Mouse (Mus musculus) embryonic fibroblast, embryonic 13.5 days (primary cell): ENCODE data around the gene Spryd4. TPM values are rescaled to one million over a fixed set of nuclear protein-coding genes. Genes with fewer than 3 reads are reported as not detected.
A peak's percentile ranks its signal among the peaks of the same experiment; 100 is the strongest.
"Not testable (repeated sequence)": the region's sequence is repeated elsewhere in the genome, so short reads cannot be mapped to it uniquely, and the experiment has no call there.

Experiments used
- H3K27ac ChIP-seq: 2 replicates; pipeline ENCODE4 v1.5.1; 2012; ENCODE audit warnings: low read length, control low read depth, inconsistent platforms; ENCODE audit not compliant: insufficient read depth
- H3K4me1 ChIP-seq: 2 replicates; pipeline ENCODE4 v1.6.1; 2011; ENCODE audit warnings: low read length; ENCODE audit not compliant: control insufficient read depth, insufficient read depth
- H3K4me3 ChIP-seq: 2 replicates; pipeline ENCODE4 v1.5.1; 2011; ENCODE audit warnings: mild to moderate bottlenecking, control low read depth, low read length; ENCODE audit not compliant: insufficient read depth
- CTCF ChIP-seq: IDR thresholded peaks from 2 replicates; pipeline ENCODE4 v1.5.1; 2011; ENCODE audit warnings: mild to moderate bottlenecking, control low read depth, low read length, moderate library complexity, borderline replicate concordance; ENCODE audit not compliant: insufficient read depth
- POLR2A ChIP-seq: IDR thresholded peaks from 2 replicates; pipeline ENCODE4 v1.6.1; 2011; ENCODE audit warnings: low read depth, mild to moderate bottlenecking, control low read depth, low read length, moderate library complexity
- polyA plus RNA-seq: library from polyadenylated mRNA; stranded (reverse); fragments of >200 nt; gene quantifications from 2 replicates; pipeline ENCODE4 v1.2.4, GENCODE M21; 2011; ENCODE audit warnings: low read depth; ENCODE audit not compliant: missing spikeins, insufficient read length

Spryd4 gene
- polyA plus RNA-seq, 1 experiment, result 14.5 TPM

DNA sequence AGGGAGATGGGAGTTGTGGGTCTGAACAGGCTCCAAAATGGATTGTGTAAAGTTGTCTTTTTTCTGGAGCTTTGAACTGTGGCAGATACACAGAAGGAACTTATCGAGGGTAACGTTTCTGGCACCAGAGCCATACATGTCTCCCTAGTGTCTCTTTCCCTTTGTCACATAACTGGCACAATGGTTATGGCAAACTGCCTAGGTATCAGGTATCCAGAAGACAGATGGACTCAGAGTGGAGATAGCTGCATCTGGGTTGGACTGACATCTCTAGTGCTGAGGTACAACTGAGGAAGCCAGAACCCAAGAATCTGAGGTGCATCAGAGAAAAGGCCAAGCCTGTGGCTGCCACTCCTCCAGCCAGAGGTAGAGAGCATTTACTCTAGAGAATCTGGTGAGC lies 1.5 kb downstream of the Spryd4 start:
- TF ChIP-seq POLR2A (no peak), CTCF (no peak)
- Histone ChIP-seq H3K4me3 (no peak overlapping the region), H3K4me1 (0 out of 2 replicates have a peak, but pooled peaks cover 4% of the 10 kb centered on the region), H3K27ac (no peak overlapping the region)

GRCm38 (mm10) chr10:128209311-128210009 lies 2.1 kb downstream of the Spryd4 start:
- Histone ChIP-seq H3K27ac (no peak overlapping the region), H3K4me1 (0 out of 2 replicates have a peak, but pooled peaks cover 4% of the 10 kb centered on the region), H3K4me3 (no peak overlapping the region)
- no peak for TF ChIP-seq POLR2A
- TF ChIP-seq CTCF, result no peak

DNA sequence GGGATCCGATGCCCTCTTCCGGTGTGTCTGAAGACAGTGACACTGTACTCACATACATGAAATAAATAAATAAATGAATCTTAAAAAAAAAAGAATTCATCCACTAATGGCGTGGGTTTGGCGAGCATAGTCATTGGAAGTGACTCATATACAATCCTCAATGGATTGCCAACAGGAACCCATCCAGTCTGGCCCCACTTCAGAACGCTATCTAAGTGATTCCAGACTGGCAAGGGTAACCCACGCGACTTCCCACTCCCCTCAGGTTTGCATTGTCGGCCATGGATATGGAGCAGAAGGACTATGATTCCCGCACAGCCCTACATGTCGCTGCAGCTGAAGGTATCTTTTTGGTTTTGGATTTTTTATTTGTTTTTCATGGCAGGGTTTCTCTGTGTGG lies 3.3 kb downstream of the Spryd4 start:
- no peak overlapping the region for H3K27ac ChIP-seq
- TF ChIP-seq POLR2A (no peak), CTCF (no peak)
- 0 out of 2 replicates have a peak, but pooled peaks cover 4% of the 10 kb centered on the region for H3K4me1 ChIP-seq
- no peak overlapping the region for H3K4me3 ChIP-seq

DNA sequence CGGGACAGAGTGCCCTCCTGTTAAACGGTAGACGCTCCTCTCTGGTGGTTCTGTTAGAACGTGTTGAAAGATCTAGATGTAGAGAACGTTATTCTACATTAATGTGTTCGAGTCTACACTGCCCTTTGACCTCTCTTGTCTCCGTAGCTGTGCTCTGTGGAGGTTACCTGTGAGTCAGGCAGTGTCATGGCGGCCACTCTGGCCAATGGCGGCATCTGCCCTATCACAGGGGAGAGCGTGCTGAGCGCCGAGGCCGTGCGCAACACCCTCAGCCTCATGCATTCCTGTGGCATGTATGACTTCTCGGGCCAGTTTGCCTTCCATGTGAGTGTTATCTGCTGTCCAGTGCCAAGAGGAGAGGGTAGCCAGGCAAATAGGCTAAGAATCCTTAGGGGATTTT lies 6.7 kb downstream of the Spryd4 start:
- Histone ChIP-seq H3K27ac (no peak overlapping the region), H3K4me1 (0 out of 2 replicates have a peak, but pooled peaks cover 4% of the 10 kb centered on the region), H3K4me3 (no peak overlapping the region)
- TF ChIP-seq POLR2A, result no peak

DNA sequence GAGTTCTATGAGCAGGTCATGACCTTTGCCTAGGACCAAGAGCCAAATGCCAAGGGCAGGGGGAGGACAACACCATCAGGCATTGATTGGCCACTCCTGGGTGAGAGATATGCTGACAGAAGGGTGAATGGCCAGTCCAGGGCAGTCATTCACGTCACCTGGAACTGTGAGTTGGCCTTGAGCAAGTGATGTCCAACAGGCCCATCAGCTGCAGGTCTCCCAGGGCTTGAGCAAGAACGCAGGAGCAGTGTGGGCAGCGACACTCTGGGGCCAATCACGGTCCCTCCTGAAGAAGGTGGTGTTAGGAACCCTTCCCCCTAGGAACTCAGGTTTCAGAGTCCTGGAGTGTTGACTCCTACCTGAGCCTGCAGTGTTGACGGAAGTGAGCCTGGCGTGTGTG lies 9.8 kb downstream of the Spryd4 start:
- H3K4me3 ChIP-seq, result no peak overlapping the region
- no peaks in the 10 kb centered on the region for H3K4me1 ChIP-seq
- no peak overlapping the region for H3K27ac ChIP-seq
- TF ChIP-seq POLR2A (no peak), CTCF (no peak)

DNA sequence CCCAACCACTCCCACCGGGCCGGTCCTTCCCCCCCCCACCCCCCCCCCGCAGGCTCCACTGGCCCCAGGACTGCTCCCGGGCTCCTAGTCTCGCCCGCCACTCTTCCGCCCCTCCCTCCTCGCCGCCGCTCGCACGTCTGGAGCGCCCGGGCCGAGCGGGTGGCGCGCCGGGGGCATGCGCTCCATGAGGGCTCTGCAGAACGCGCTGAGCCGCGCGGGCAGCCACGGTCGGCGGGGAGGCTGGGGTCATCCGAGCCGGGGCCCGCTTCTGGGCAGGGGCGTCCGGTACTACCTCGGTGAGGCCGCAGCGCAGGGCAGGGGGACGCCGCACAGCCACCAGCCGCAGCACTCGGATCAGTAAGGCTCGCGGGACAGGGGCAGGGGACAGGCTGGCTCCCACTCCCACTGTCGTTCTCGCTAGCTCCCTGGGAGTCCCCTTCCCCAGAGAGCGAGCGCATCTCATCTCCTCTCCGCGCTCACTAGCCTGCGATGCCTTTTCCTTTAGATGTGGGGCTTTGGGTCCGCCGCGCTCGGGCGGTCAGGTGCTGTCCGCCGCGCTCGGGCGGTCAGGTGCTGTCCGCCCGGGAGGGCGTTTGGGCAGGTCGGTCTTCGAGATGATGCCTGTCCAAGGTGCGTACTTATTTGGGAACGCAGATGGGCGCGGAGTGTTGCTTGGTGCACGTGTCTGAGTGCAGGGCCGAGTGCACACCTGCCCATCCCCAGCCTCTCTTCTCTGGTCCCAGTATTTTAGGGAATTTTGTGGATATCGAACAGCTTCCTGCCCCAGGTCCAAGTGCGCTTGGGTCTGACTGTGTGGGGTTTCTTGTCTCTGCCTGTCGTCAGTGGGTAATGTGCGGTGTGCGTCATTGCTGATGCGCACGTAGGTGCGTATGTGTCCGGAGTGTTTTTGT lies 16.8 kb downstream of the Spryd4 start:
- peak overlapping the region; percentile 62 for H3K4me3 ChIP-seq
- TF ChIP-seq POLR2A, result no peak
- TF ChIP-seq CTCF, result no peak
- no peaks in the 10 kb centered on the region for H3K4me1 ChIP-seq
- no peak overlapping the region for H3K27ac ChIP-seq

GRCm38 (mm10) chr10:128194024-128194550 lies 17.5 kb downstream of the Spryd4 start, which contains the start of gene Gls2:
TSS of gene Gls2 (plus strand) at chr10:128194457.
- Histone ChIP-seq H3K4me1 (no peaks in the 10 kb centered on the region), H3K27ac (no peak within 1 kb of the TSS), H3K4me3 (peak within 1 kb of the TSS; percentile 62)
- no peak for TF ChIP-seq CTCF
- peak; percentile 57 for TF ChIP-seq POLR2A

- Histone ChIP-seq H3K4me1 (no peaks in the 10 kb centered on the region), H3K4me3 (no peak overlapping the region), H3K27ac (no peak overlapping the region)
- TF ChIP-seq POLR2A (no peak), CTCF (no peak)
Measured at GRCm38 (mm10) chr10:128193113-128193512, 18.5 kb downstream of the Spryd4 start.

DNA sequence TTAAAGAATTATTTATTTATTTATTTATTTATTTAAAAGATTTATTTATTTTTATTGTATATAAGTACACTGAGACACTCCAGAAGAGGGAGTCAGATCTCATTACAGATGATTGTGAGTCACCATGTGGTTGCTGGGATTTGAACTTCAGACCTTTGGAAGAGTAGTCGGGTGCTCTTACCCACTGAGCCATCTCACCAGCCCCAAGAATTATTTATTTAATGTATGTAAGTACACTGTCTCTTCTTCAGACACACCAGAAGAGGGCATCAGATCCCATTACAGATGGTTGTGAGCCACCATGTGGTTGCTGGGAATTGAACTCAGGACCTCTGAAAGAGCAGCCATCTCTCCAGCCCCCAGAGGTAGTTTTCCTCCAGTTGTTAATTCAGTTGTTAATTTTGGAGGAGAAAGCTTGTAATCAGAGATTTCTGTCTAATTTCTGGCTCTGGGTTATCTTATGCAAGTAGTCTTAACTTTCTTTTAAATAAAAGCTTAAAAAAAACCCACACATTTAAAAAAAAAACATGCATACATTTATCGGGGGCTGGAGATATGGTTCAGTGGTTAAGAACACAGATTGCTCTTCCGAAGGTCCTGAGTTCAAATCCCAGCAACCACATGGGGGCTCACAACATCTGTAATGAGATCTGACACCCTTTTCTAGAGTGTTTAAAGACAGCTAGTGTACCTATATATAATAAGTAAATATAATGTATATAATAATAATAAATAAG lies 19.4 kb downstream of the Spryd4 start:
- H3K4me3 ChIP-seq, H3K4me1 ChIP-seq, H3K27ac ChIP-seq: not testable (repeated sequence)
